Mouse (Mus musculus) liver, embryonic 16.5 days (tissue): ENCODE measurements around the gene Ppih. TPM values are rescaled to one million over a fixed set of nuclear protein-coding genes. Genes with fewer than 3 reads are reported as not detected.
"Not testable (repeated sequence)": the region's sequence is repeated elsewhere in the genome, so short reads cannot be mapped to it uniquely, and the experiment has no call there.

ENCODE experiments used
- ATAC-seq: fragments of 200-750 bp; cut with Nextera tagmentation; 2 replicates; pipeline ENCODE4 v1.8.0; 2017; ENCODE audit warnings: low read depth, mild to moderate bottlenecking, moderate number of reproducible peaks, moderate library complexity
- H3K27ac ChIP-seq: fragments of 300-500 bp; sonication (generic); 2 replicates; pipeline ENCODE4 v1.5.1; 2014; ENCODE audit warnings: mild to moderate bottlenecking, low read length
- H3K27me3 ChIP-seq: fragments of 300-500 bp; sonication (generic); 2 replicates; pipeline ENCODE4 v1.6.1; 2014; ENCODE audit warnings: low read depth, low read length, mixed read lengths; ENCODE audit not compliant: control insufficient read depth, insufficient read depth
- H3K36me3 ChIP-seq: fragments of 300-500 bp; sonication (generic); 2 replicates; pipeline ENCODE4 v1.6.1; 2014; ENCODE audit warnings: mild to moderate bottlenecking; ENCODE audit not compliant: control insufficient read depth, insufficient read depth
- H3K4me1 ChIP-seq: fragments of 300-500 bp; sonication (generic); 2 replicates; pipeline ENCODE4 v1.6.1; 2014; ENCODE audit warnings: low read depth, low read length, mixed read lengths; ENCODE audit not compliant: control insufficient read depth
- H3K4me2 ChIP-seq: fragments of 300-500 bp; sonication (generic); 2 replicates; pipeline ENCODE4 v1.6.1; 2014; ENCODE audit warnings: low read depth, low read length, mixed read lengths
- H3K4me3 ChIP-seq: fragments of 300-500 bp; sonication (generic); 2 replicates; pipeline ENCODE4 v1.5.1; 2014; ENCODE audit warnings: low read depth, mild to moderate bottlenecking, low read length
- H3K9ac ChIP-seq: fragments of 300-500 bp; sonication (generic); 2 replicates; pipeline ENCODE4 v1.6.1; 2014; ENCODE audit warnings: low read depth, low read length
- H3K9me3 ChIP-seq: fragments of 300-500 bp; sonication (generic); replicated peaks from 2 replicates; pipeline ENCODE4 v1.6.1; 2016; ENCODE audit warnings: low read length; ENCODE audit not compliant: control insufficient read depth
- WGBS: fragments of 180-500 bp; shearing (Covaris S2); extraction: QIAGEN DNeasy Blood & Tissue Kit; methylation state at CpG from one replicate; pipeline ENCODE4 v1.1.7; 2014; ENCODE audit not compliant: insufficient replicate concordance; 5-methylcytosine and 5-hydroxymethylcytosine counted together
- polyA plus RNA-seq: library from polyadenylated mRNA; unstranded; fragments of >200 nt; fragmentation: Nextera tagmentation; extraction: Ambion mirVana; gene quantifications from 2 replicates; pipeline ENCODE4 v1.2.1, GENCODE M21; 2015

Ppih gene
- polyA plus RNA-seq, 1 experiment from 2014 or later, result 37.7 TPM

- Histone ChIP-seq H3K9me3 (no peaks in the 10 kb centered on the region), H3K4me3 (peak within 1 kb of the TSS; percentile 81), H3K4me1 (peaks cover 26% of the 10 kb centered on the region), H3K9ac (peak within 1 kb of the TSS; percentile 81), H3K36me3 (peaks cover 5% of the 10 kb centered on the region), H3K27me3 (no peaks in the 10 kb centered on the region), H3K27ac (peak within 1 kb of the TSS; percentile 76), H3K4me2 (peak within 1 kb of the TSS; percentile 83)
- peak; percentile 98 for ATAC-seq
- WGBS, result under 1% methylated on average over 61 of the region's 61 CpGs
Measured at GRCm38 (mm10) chr4:119294415-119295133, 25.8 kb downstream of the Ppih start, which contains the start of gene Ybx1. Ybx1 (minus strand) TSS chr4:119294604.

GRCm38 (mm10) chr4:119293574-119294258 lies 26.6 kb downstream of the Ppih start:
- peaks cover 26% of the 10 kb centered on the region for H3K4me1 ChIP-seq
- H3K4me2 ChIP-seq, result peak overlapping the region; percentile 79
- peak overlapping the region; percentile 72 for H3K27ac ChIP-seq
- H3K9ac ChIP-seq, result peak overlapping the region; percentile 81
- peak overlapping the region; percentile 81 for H3K4me3 ChIP-seq
- no peaks in the 10 kb centered on the region for H3K9me3 ChIP-seq
- H3K36me3 ChIP-seq, result peaks cover 7% of the 10 kb centered on the region
- WGBS, result 0% methylated on average over 43 of the region's 80 CpGs
- no peaks in the 10 kb centered on the region for H3K27me3 ChIP-seq
- ATAC-seq, result peak; percentile 19

- ATAC-seq, result no peak
- H3K36me3 ChIP-seq, result peaks cover 7% of the 10 kb centered on the region
- no peaks in the 10 kb centered on the region for H3K9me3 ChIP-seq
- H3K9ac ChIP-seq, result peak overlapping the region; percentile 81
- H3K27ac ChIP-seq, result peak overlapping the region; percentile 72
- H3K4me1 ChIP-seq, result peaks cover 26% of the 10 kb centered on the region
- H3K4me2 ChIP-seq, result peak overlapping the region; percentile 79
- under 1% methylated on average over 24 of the region's 24 CpGs for WGBS
- no peaks in the 10 kb centered on the region for H3K27me3 ChIP-seq
- peak overlapping the region; percentile 81 for H3K4me3 ChIP-seq
Measured at GRCm38 (mm10) chr4:119292771-119293573, 27.4 kb downstream of the Ppih start.

- Histone ChIP-seq H3K27ac (no peak overlapping the region; the same call in 1 of the 2 replicates), H3K9me3 (no peaks in the 10 kb centered on the region), H3K4me3 (peak overlapping the region; percentile 81), H3K4me1 (peaks cover 34% of the 10 kb centered on the region), H3K36me3 (peaks cover 9% of the 10 kb centered on the region), H3K9ac (peak overlapping the region; percentile 81; the same call in 1 of the 2 replicates), H3K4me2 (peak overlapping the region; percentile 79), H3K27me3 (no peaks in the 10 kb centered on the region)
- 79% methylated on average over 1 of the region's 1 CpGs for WGBS
- ATAC-seq, result no peak
Measured at GRCm38 (mm10) chr4:119291921-119292320, 28.4 kb downstream of the Ppih start.

- Histone ChIP-seq H3K27me3 (no peaks in the 10 kb centered on the region), H3K27ac (peak overlapping the region; percentile 44), H3K9ac (no peak overlapping the region), H3K9me3 (no peaks in the 10 kb centered on the region), H3K4me3 (no peak overlapping the region), H3K4me1 (peaks cover 25% of the 10 kb centered on the region), H3K36me3 (peaks cover 45% of the 10 kb centered on the region), H3K4me2 (peak overlapping the region; percentile 20; the same call in 1 of the 2 replicates)
- peak; percentile 59 for ATAC-seq
- WGBS, result 20% methylated on average over 2 of the region's 2 CpGs
Measured at GRCm38 (mm10) chr4:119285336-119285735, 35.0 kb downstream of the Ppih start.

- Histone ChIP-seq H3K27ac (no peak overlapping the region), H3K36me3 (peaks cover 48% of the 10 kb centered on the region), H3K4me2 (no peak overlapping the region), H3K4me1 (peaks cover 25% of the 10 kb centered on the region), H3K27me3 (no peaks in the 10 kb centered on the region), H3K9ac (no peak overlapping the region), H3K9me3 (no peaks in the 10 kb centered on the region), H3K4me3 (no peak overlapping the region)
- WGBS, result 53% methylated on average over 1 of the region's 1 CpGs
- ATAC-seq, result no peak
Measured at GRCm38 (mm10) chr4:119284861-119285260, 35.5 kb downstream of the Ppih start.

- not testable (repeated sequence) for H3K9me3 ChIP-seq, H3K27ac ChIP-seq, ATAC-seq, H3K27me3 ChIP-seq, H3K4me2 ChIP-seq, H3K9ac ChIP-seq, H3K4me3 ChIP-seq, H3K4me1 ChIP-seq
- 76% methylated on average over 15 of the region's 15 CpGs for WGBS
- H3K36me3 ChIP-seq, result peaks cover 70% of the 10 kb centered on the region
Measured at GRCm38 (mm10) chr4:119278784-119279183, 41.6 kb downstream of the Ppih start.

GRCm38 (mm10) chr4:119275726-119276125 lies 44.6 kb downstream of the Ppih start:
- H3K9me3 ChIP-seq, result no peaks in the 10 kb centered on the region
- H3K36me3 ChIP-seq, result peaks cover 54% of the 10 kb centered on the region
- no peak overlapping the region for H3K4me3 ChIP-seq
- 65% methylated on average over 2 of the region's 2 CpGs for WGBS
- peaks cover 4% of the 10 kb centered on the region; the same call in 1 of the 2 replicates for H3K4me1 ChIP-seq
- no peak overlapping the region for H3K4me2 ChIP-seq
- no peak overlapping the region for H3K9ac ChIP-seq
- H3K27ac ChIP-seq, result peak overlapping the region; percentile 71; the same call in 1 of the 2 replicates
- no peak for ATAC-seq
- H3K27me3 ChIP-seq, result no peaks in the 10 kb centered on the region
